Mouse (Mus musculus) left cerebral cortex, postnatal 4 days (tissue): Measurements from ENCODE around the gene Por. TPM values are rescaled to one million over a fixed set of nuclear protein-coding genes. Genes with fewer than 3 reads are reported as not detected.

Experiments
- DNase-seq: peaks from one replicate; pipeline ENCODE4 v3.0.0-alpha.2; 2022
- intact Hi-C: fragments of 180-260 bp; cut with DNase I; formaldehyde crosslinking; loops from one replicate; pipeline ENCODE4 v1.15.1; 2025
- total RNA-seq, 2 experiments: library from RNA; stranded (reverse); gene quantifications; 2 replicates each; pipeline ENCODE4 v1.2.3; 2021

The Por gene
- total RNA-seq, 2 experiments from 2014 or later = 77.3 to 80.5 TPM

DNA sequence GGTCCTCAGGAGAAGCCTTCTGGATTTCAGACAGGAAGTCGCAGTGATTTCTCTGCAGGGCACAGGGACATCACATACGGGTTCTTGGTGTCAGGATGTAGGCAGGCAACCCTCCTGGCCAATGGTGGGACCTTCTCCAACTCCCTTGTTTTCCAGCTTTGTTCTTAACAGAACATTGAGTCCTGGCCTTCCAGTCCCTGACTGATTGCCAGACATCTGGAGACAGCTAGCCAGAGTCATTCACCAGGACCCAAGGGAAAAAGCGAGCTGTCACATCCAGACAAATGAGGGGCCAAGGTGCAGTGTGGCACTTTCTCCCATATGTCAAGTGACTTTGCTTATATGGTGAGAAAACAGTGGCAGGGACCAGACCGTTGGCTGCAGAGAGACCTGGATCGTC is 13.8 kb upstream of the Por start:
- intact Hi-C loops = no loop called here
- no peak for DNase-seq

- intact Hi-C loops = no loop called here
- no peak for DNase-seq
Measured at GRCm38 (mm10) chr5:135657128-135657527, 12.7 kb upstream of the Por start.

- intact Hi-C loops = no loop called here
- DNase-seq = no peak
Measured at GRCm38 (mm10) chr5:135657703-135658373, 12.0 kb upstream of the Por start.

DNA sequence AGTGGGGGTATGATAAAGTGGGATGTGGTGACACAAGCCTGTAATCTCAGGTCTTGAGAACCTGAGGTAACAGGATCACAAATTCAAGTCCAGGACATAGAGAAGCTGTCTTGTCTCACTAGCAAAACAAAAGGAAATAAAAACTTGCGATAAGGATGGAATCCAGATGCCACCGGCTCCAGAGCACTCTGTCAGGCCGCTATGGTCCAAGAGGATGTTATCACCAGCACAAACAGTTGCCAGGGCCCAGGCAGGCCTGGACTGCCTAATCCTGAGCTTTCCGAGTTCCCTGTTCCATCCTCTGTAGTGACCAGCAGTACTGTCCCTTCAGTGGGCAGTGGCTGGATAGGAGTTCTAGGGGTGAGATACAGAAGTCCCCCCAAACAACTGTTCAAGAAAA is 9.9 kb upstream of the Por start:
- DNase-seq = no peak
- intact Hi-C loops = no loop called here

DNA sequence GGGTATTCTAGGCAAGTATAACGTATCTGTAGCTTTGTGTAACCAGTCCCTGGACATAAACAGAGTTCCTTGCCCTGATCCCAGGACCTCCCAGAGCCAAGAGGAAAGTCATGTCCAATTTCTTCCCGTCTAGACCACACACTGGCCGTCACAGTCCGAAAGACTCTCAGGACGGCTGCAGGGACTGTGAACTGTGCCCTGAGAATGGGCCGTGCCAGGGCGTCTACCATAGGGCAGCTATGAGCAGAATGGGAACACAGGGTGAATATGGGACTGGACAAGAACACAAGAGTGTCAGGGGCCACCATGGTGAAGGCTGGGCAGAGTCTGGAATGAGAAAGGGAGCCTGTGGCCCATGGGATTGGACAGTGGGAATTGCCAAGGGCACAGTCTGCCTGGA is 9.3 kb upstream of the Por start:
- DNase-seq = no peak
- intact Hi-C loops = no loop called here

DNA sequence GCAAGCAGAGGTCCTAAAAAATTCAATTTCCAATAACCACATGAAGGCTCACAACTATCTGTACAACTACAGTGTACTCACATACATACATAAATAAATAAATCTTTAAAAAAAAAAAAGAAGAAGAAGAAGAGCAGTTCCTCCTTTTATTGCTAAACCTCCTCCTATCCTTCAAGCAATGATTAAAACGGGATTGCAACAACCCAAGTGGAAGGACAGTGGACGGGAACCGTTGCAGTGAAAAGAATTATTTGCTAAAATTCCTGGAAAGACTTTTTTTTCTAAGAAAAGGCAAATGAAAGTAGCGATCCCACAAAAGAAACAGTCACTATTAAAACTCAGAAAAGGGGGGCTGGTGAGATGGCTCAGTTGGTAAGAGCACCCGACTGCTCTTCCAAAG is 2.9 kb upstream of the Por start:
- no peak for DNase-seq

GRCm38 (mm10) chr5:135668071-135668470 is 1.8 kb upstream of the Por start:
- intact Hi-C loops = no loop called here
- no peak for DNase-seq

More for the DNA sequence above, 2.9 kb upstream of the Por start:
- intact Hi-C loops = no loop called here

- no peak for DNase-seq
Measured at GRCm38 (mm10) chr5:135670881-135671280, 1.0 kb downstream of the Por start.

GRCm38 (mm10) chr5:135672509-135672908 is 2.7 kb downstream of the Por start:
- intact Hi-C loops = no loop called here
- DNase-seq = no peak

More at GRCm38 (mm10) chr5:135670881-135671280, 1.0 kb downstream of the Por start:
- intact Hi-C loops = no loop called here

- intact Hi-C loops = no loop called here
- no peak for DNase-seq
Measured at GRCm38 (mm10) chr5:135672980-135673379, 3.1 kb downstream of the Por start.

DNA sequence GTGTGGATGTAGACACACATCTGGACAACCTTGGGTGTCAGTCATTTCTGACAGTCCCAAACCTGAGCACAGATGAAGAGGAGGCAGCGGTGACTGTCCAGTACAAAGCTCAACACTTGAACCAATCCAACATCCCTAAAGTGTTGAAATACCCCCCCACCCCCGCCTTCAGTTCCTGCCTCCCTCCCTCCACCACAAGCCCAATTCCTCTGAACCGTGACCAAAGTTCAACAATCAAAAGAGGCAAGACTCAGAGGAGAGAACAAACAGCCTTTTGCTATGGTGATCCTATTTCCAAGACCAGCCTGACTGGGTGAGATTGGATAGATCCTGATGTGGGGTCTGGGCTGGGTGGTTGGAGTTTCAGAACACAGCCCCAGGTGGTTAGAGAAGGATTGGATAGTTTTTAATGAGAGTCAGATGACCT is 4.5 kb downstream of the Por start:
- DNase-seq = no peak
- intact Hi-C loops = no loop called here

DNA sequence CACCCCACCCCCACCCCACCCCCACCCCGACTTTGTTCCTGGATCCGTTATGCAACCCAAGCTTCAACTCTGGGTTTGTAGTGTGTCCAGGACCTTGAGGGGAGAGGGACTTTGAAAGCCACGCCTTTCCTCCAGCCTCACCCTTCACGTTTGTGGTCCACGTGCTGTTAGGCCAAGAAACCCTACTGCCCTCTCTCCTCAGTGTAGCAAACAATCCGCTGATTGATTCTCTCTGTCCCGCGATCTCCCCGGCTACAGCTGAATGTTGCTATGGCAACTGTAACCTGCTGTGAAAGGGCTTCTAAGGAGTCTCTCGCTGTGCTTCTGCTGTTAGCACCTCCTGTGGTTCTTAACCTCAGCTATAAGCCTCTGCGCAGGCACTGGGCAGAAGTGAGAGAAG is 5.0 kb downstream of the Por start:
- intact Hi-C loops = no loop called here
- peak; percentile 59 for DNase-seq

DNA sequence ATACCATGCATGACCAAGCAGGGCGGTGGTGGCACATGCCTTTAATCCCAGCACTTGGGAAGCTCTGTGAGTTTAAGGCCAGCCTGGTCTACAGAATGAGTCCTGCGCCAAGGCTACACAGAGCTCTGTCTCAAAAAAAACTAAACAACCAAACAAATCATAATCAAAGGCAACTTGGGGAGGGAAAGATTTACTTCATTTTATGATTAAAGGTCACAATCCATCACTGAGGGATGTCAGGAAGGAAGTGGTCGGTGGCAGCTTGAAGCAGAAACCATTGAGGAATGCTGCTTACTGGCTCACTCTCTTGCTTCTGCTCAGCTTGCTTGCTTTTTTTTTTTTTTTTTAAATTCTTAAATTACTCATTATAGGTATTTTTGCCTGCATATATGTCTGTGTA is 6.9 kb downstream of the Por start:
- intact Hi-C loops = no loop called here
- DNase-seq = no peak

DNA sequence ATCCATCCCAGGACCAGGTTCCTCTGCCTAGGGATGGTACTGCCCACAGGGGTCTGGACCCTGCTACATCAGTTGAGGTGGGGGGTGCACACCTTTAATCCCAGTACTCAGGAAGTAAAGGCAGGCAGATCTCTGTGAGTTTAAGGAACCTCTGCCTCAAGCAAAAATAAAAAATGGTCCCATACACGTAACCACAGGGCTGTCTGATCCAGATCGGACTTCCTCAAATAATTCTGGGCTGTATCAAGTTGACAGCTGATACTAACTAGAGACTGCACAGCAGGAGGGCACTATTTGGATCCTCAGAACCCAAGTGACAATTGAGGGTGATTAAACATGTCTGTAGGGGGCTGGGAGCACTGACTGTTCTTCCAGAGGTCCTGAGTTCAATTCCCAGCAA is 7.4 kb downstream of the Por start:
- intact Hi-C loops = no loop called here
- DNase-seq = no peak

DNA sequence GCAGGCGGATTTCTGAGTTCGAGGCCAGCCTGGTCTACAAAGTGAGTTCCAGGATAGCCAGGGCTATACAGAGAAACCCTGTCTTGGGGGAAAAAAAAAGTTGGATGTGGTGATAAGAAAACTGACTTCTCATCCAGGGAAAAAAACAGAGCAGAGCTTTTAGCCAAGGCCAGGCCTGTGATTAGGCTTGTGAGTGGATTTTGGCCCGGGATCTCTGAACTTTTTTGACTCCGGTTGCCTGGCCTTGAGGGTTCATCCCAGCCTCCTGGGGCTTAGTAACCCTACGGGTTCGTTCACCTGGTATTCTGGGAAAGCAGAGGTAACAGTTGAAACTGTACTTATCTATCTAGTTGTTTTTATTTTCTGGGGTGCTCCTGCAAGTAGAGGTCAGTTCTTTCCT is 8.6 kb downstream of the Por start:
- no peak for DNase-seq
- intact Hi-C loops = no loop called here

DNA sequence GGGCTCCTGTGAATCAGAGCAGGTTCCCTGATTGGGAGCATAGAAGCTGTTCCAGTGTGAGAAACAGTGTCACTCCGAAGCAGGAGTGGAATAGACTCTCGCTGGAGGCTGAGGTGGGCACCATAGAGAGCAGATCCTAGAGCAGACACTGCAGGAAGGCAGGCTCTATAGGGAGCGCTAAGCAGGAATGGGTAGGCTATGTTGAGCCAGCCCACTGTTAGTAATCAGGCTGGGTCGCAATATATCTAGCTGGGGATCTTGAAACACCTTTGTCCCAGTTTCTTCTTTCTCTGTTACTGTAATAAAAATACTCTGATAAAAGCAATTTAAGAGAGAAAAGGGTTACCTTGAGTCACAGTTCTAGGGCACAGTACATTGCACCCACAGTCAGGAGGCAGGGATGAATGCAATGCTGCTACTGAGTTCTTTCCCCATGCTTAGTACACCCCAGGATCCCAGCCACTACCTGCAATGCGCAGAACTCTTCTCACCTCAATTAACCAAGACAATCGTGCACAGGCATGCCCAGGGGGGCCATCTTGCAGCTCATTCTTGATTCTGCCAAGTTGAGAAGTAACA is 11.2 kb downstream of the Por start:
- DNase-seq = no peak
- intact Hi-C loops = no loop called here

GRCm38 (mm10) chr5:135682009-135682408 is 12.2 kb downstream of the Por start:
- no peak for DNase-seq
- intact Hi-C loops = no loop called here

DNA sequence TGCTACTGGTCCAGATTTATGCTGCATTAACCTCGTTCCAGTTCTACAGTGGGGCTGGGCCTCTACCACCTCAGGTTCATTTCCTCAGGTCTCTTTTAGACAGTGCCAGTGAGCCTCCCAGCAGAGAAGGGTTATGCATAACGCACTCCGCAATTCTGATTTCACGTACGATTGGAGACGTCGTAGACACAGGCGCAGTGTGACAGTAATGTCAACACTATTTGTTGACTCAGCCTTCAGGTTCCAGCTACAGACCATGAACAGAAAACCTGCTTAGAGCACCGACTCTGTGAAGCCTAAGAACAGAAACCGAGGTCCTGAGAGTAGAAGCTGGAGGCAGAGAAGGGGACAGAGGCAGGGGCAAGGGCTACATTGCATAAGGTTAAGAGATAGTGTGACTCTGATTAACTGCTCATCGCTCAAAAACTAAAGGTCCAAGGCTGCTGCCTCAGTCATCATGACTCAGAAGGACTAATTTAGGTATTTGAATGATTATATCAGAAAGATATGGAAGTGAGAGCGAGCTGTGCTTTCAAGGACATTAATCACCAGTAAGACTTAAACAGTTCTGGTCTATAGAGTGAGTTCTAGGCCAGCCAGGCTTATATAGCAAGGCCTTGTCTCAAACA is 13.2 kb downstream of the Por start:
- intact Hi-C loops = no loop called here
- DNase-seq = no peak

- no peak for DNase-seq
- intact Hi-C loops = no loop called here
Measured at GRCm38 (mm10) chr5:135690401-135690800, 20.6 kb downstream of the Por start.

DNA sequence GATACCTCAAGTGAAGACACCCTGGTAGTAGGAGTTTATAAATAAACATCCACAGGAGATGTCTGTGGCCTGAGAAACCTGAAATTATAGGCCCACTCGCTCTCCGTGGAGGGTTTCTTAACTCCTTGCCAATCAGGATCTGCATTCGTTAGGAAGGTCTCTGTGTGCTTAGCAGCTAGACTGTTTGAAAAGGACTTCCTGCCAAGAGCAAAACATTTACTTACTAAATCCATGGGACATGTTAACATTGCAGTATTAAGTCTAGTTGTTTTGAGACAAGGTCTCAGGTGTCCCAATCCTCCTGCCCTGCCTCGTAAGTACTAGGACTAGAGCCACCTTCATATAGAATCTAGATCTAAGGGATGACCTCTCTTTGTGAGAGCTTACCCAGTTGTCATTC is 21.4 kb downstream of the Por start:
- DNase-seq = no peak
- intact Hi-C loops = no loop called here

- intact Hi-C loops = no loop called here
- DNase-seq = no peak
Measured at GRCm38 (mm10) chr5:135693281-135693853, 23.5 kb downstream of the Por start.

DNA sequence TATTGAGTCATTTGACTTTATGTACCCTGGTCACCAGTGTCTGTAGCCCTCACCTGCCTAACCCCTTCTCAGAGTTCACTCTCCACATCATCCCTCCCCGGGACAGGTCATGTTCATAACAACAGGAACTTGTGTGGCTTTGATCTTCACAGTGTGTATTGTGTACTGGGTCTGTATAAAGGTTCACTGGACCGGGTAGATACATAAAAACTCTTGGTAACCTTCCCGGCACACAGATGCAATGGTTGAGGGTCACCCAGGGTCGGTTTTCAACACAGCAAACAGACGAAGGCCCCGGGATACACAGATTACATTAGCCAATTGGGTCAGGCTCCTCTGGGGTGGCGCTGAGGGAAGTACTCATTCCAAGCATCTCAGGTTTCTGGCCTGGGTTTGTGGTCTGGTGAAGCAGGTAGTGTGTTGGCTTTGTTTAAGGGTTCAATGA is 25.5 kb downstream of the Por start:
- no peak for DNase-seq
- intact Hi-C loops = no loop called here
